Mouse (Mus musculus) kidney, adult 2 months (tissue): ENCODE measurements around the gene Lrp2.

ENCODE experiments used
- CTCF ChIP-seq: fragments of 200-500 bp; conservative IDR thresholded peaks from 2 replicates; pipeline ENCODE4 v1.5.1; 2011; ENCODE audit warnings: low read depth, mild to moderate bottlenecking, control low read depth, low read length, moderate library complexity, mixed read lengths; ENCODE audit not compliant: insufficient read depth, insufficient read length
- POLR2A ChIP-seq: fragments of 200-500 bp; IDR thresholded peaks from one replicate; pipeline ENCODE4 v1.6.1; 2011; ENCODE audit warnings: low read depth, low read length, control low read depth

DNA sequence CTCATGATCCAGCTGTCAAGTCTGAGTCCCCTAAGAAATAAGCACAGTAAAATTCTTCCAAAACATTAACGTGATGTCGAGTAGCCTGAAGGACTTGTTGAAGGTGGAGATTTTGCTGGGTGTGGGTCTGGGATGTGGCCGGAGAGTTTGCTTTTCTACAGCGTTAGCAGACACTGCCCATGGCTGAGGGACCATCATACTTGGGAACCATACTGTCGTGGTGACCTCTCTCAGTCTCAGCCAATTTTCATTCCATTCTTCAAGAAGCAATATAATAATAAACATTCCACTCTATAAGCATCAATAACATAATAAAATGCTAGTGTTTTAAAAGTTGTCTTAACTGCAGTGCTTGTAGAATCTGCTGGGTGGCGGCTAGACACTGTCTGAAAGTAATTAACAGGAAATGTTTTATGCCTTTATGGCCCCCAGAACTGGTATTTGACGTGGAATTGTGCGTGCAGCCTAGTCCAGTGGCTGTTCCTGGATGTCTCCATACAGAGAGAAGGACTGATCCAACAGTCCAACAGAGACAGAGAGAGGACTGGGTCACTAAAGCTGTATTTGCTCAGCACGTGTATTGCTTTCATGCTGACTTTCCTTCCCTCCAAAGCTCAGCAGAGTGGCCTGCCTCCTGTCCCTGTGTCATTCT is 190.1 kb downstream of the Lrp2 start:
- TF ChIP-seq CTCF (no peak), POLR2A (no peak)
